ENCODE assay signal across 8 mouse cellular contexts in genomic region chr2:137732410-137732809, GRCm38 (mm10).
DNase-seq lines count a peak whose midpoint lies in the region; ATAC-seq and TF ChIP-seq lines count a peak whose summit lies in the region.

No protein-coding gene starts in this region.

- no peak overlapping the region for H3K4me2 ChIP-seq in hindbrain, embryonic 14.5 days (replicated peaks)
- no peak overlapping the region for H3K4me2 ChIP-seq in lung, embryonic 14.5 days

- ATAC-seq in hindbrain, embryonic 14.5 days (ENCODE audit: low FRiP score) = peak; percentile 59; the same call in 1 of the 2 replicates
- peak; percentile 75; the same call in 1 of the 2 replicates for ATAC-seq in lung, embryonic 14.5 days (ENCODE audit: insufficient read depth)
- no peak for ATAC-seq in megakaryocyte, adult 5-6 weeks (ENCODE audit: poor library complexity, severe bottlenecking)

- H3ac ChIP-seq in C2C12 (ENCODE audit: control insufficient read depth, insufficient read length, low read depth) = no peak overlapping the region

- no peak overlapping the region for H3K27ac ChIP-seq in hindbrain, embryonic 14.5 days
- H3K27ac ChIP-seq in lung, embryonic 14.5 days (ENCODE audit: low read depth) = no peak overlapping the region

- no peak overlapping the region for H3K4me3 ChIP-seq in C2C12 (ENCODE audit: insufficient read depth, poor library complexity, severe bottlenecking)
- H3K4me3 ChIP-seq in hindbrain, embryonic 14.5 days (replicated peaks; ENCODE audit: low read length) = no peak overlapping the region
- H3K4me3 ChIP-seq in lung, embryonic 14.5 days (ENCODE audit: low read depth, low read length) = no peak overlapping the region

- WGBS in hindbrain, embryonic 14.5 days = 20% methylated on average over 2 of the region's 2 CpGs
- WGBS in lung, embryonic 14.5 days = 5% methylated on average over 2 of the region's 2 CpGs

- peak; percentile 31 for TF ChIP-seq CTCF in C2C12 (IDR thresholded peaks at IDR 0.05; ENCODE audit: control insufficient read depth, insufficient read depth, insufficient read length)
- TF ChIP-seq CTCF in lung, embryonic 14.5 days (IDR thresholded peaks at IDR 0.05; ENCODE audit: low read depth) = peak; percentile 71

- H3K4me1 ChIP-seq in hindbrain, embryonic 14.5 days (replicated peaks; ENCODE audit: control insufficient read depth, insufficient read depth, low read length) = peaks cover 17% of the 10 kb centered on the region
- H3K4me1 ChIP-seq in lung, embryonic 14.5 days (ENCODE audit: insufficient read depth) = no peaks in the 10 kb centered on the region

- H3K79me2 ChIP-seq in C2C12 (ENCODE audit: control insufficient read depth, insufficient read depth) = no peaks in the 10 kb centered on the region

- DNase-seq in gastrocnemius, postnatal 10 days = peak; percentile 6
- DNase-seq in gastrocnemius, postnatal 36 days = no peak
- DNase-seq in cerebellum, adult 18-20 months = peak; percentile 14 to 32
- DNase-seq in hindbrain, embryonic 14.5 days (ENCODE audit: low spot score) = peak; percentile 80
- peak; percentile 83 for DNase-seq in lung, embryonic 14.5 days
- DNase-seq in spleen, postnatal 14 days (ENCODE audit: low spot score in 2 of 2) = no peak

- H3K27me3 ChIP-seq in C2C12 (ENCODE audit: control insufficient read depth, insufficient read depth, insufficient read length) = no peaks in the 10 kb centered on the region
- no peaks in the 10 kb centered on the region for H3K27me3 ChIP-seq in hindbrain, embryonic 14.5 days (ENCODE audit: control insufficient read depth, insufficient read depth, low read length)
- H3K27me3 ChIP-seq in lung, embryonic 14.5 days (ENCODE audit: insufficient read depth, low read length) = no peaks in the 10 kb centered on the region

- intact Hi-C loops in gastrocnemius, postnatal 36 days (cut with DNase I) = loop anchor here (2.0 to 10.0 kb wide), 3 partner anchors 615 to 818 kb away; partner anchors contain the start of gene Jag1

- no peaks in the 10 kb centered on the region for H3K79me3 ChIP-seq in C2C12 (ENCODE audit: low read depth)

- H3K9ac ChIP-seq in hindbrain, embryonic 14.5 days = no peak overlapping the region
- H3K9ac ChIP-seq in lung, embryonic 14.5 days = no peak overlapping the region

- H3K9me3 ChIP-seq in hindbrain, embryonic 14.5 days (ENCODE audit: control insufficient read depth, low read length) = no peaks in the 10 kb centered on the region
- H3K9me3 ChIP-seq in lung, embryonic 14.5 days (ENCODE audit: low read depth, low read length) = no peaks in the 10 kb centered on the region

- H3K36me3 ChIP-seq in C2C12 (ENCODE audit: control insufficient read depth, insufficient read depth) = no peaks in the 10 kb centered on the region
- no peaks in the 10 kb centered on the region for H3K36me3 ChIP-seq in hindbrain, embryonic 14.5 days (replicated peaks; ENCODE audit: control insufficient read depth, insufficient read depth)
- no peaks in the 10 kb centered on the region for H3K36me3 ChIP-seq in lung, embryonic 14.5 days (ENCODE audit: insufficient read depth)

TF ChIP-seq in C2C12, 6 proteins besides CTCF, POLR2A, EP300 and RAD21:
- peak; percentile 16 for TF ChIP-seq MAX (IDR thresholded peaks at IDR 0.05)
- no peak for TF ChIP-seq USF1 (IDR thresholded peaks at IDR 0.05; ENCODE audit: low read depth)
TF ChIP-seq in C2C12: peak in this region for 1.

Comparison
In these comparisons a context has a peak if more than half of its experiments do, and no peak if none do; other contexts are left out.
1. DNase-seq: peak in gastrocnemius, postnatal 10 days (single experiment), cerebellum, adult 18-20 months (2 of 2), hindbrain, embryonic 14.5 days (single experiment) and lung, embryonic 14.5 days (single experiment); none in gastrocnemius, postnatal 36 days (0 of 2) and spleen, postnatal 14 days (0 of 2).